Mouse (Mus musculus): ENCODE measurements around the gene N4bp1. TPM values are rescaled to one million over a fixed set of nuclear protein-coding genes. Genes with fewer than 3 reads are reported as not detected.

N4bp1 gene
- 13.2 TPM in 2 replicates for polyA plus RNA-seq (2016; fragmentation: Nextera tagmentation; extraction: Ambion mirVana)

DNA sequence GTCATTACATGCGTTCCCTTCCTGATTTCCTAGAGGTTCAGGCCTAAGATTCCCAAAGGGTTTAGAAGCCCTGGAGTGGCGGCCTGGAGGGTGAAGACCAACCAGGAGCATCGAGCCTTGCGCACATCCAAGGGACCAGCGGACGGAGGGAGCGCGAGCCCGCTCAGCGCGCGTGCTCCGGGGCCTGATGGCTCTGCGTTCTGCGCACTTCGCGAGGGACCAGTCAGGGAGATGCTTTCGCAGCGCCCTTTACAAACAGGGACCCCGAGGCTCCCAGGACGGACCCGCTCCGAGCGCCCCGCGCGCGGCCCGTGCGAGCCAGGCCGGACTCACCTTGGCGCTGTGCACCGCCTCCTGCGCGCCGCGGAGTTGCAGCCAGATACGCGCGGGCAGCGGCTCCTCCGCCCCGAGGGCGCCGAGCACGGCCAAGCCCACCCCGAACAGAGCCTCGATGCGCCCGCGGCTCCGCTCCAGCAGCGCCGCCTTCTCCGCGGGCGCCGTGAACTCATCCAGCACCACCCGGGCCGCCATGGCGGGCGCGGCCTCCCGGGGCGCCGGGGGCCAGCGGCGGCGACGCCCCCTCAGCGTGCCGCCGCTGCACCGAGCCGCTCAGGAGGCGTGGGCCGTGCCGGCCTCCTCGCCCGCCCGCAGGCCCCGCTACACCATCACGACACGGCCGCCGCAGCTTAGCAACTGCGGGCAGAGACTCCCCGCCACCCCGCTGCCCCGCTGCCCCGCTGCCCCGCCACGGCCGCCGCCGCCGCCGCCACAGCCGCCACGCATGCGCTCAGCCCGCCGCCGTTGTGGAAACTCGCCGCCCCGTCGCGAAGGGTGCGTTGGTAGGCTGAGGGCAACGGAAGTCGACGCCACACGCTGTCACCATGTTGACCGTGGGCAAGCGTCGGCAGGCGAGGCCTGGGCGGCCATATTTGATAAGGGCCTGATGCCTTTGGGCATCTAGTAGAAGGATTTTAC, at the start of gene N4bp1:
Gene N4bp1 (minus strand): TSS at position 770 of the 975 bp plus-strand sequence.
- WGBS: under 1% methylated on average over 108 of the region's 119 CpGs
- H3K4me2 ChIP-seq (replicated peaks): peak within 1 kb of the TSS; percentile 80
- peak; percentile 96 for ATAC-seq (ENCODE audit: low FRiP score, low read depth)
- peak within 1 kb of the TSS; percentile 96 for H3K27ac ChIP-seq (replicated peaks)
- peaks cover 28% of the 10 kb centered on the region for H3K4me1 ChIP-seq
- no peaks in the 10 kb centered on the region for H3K36me3 ChIP-seq
- H3K9me3 ChIP-seq: no peaks in the 10 kb centered on the region
- peaks cover 10% of the 10 kb centered on the region for H3K27me3 ChIP-seq
- H3K9ac ChIP-seq (replicated peaks): peak within 1 kb of the TSS; percentile 91
- peak within 1 kb of the TSS; percentile 98 for H3K4me3 ChIP-seq

GRCm38 (mm10) chr8:86934841-86935240, 49.8 kb upstream of the N4bp1 start:
- 0 out of 2 replicates have a peak overlapping the region, but pooled peaks have one; percentile 43 for H3K4me2 ChIP-seq (replicated peaks)
- 27% methylated on average over 5 of the region's 5 CpGs for WGBS
- H3K27ac ChIP-seq (replicated peaks): no peak overlapping the region
- ATAC-seq (ENCODE audit: low FRiP score, low read depth): no peak
- H3K4me3 ChIP-seq: no peak overlapping the region
- H3K36me3 ChIP-seq: no peaks in the 10 kb centered on the region
- H3K9me3 ChIP-seq: peaks cover 9% of the 10 kb centered on the region
- no peak overlapping the region for H3K9ac ChIP-seq (replicated peaks)
- H3K4me1 ChIP-seq: peaks cover 13% of the 10 kb centered on the region; the same call in 1 of the 2 replicates
- peaks cover 13% of the 10 kb centered on the region; the same call in 1 of the 2 replicates for H3K27me3 ChIP-seq

DNA sequence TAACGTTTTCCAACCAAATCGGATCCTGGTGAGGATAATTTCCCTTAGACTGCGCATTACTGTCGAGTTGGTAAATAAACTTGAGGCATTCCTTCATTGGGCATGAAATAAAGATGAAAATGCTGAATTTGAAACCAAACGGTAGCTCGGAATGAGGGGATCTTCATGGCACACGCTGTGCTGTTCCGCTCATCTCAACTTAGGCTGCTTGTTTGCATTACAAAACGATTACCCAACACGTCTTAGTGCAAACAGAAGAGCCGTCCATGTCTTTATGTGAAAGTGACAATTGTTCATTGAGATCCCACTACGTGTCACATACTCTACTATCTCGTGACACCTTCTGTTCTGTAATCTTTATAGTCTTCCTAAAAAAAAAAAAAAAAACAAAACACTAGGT, 49.3 kb upstream of the N4bp1 start:
- Histone ChIP-seq H3K4me3 (no peak overlapping the region), H3K4me1 (peaks cover 13% of the 10 kb centered on the region; the same call in 1 of the 2 replicates), H3K9me3 (peaks cover 9% of the 10 kb centered on the region), H3K9ac (replicated peaks) (no peak overlapping the region), H3K4me2 (replicated peaks) (peak overlapping the region; percentile 43), H3K27me3 (peaks cover 13% of the 10 kb centered on the region; the same call in 1 of the 2 replicates), H3K27ac (replicated peaks) (no peak overlapping the region; the same call in 1 of the 2 replicates), H3K36me3 (no peaks in the 10 kb centered on the region)
- no peak for ATAC-seq (ENCODE audit: low FRiP score, low read depth)
- 26% methylated on average over 13 of the region's 13 CpGs for WGBS

- peaks cover 13% of the 10 kb centered on the region; the same call in 1 of the 2 replicates for H3K4me1 ChIP-seq
- H3K27me3 ChIP-seq: peaks cover 13% of the 10 kb centered on the region; the same call in 1 of the 2 replicates
- no peak overlapping the region for H3K9ac ChIP-seq (replicated peaks)
- ATAC-seq (ENCODE audit: low FRiP score, low read depth): peak; percentile 71; the same call in 1 of the 2 replicates
- H3K4me3 ChIP-seq: 0 out of 2 replicates have a peak overlapping the region, but pooled peaks have one; percentile 7
- no peak overlapping the region for H3K27ac ChIP-seq (replicated peaks)
- H3K36me3 ChIP-seq: no peaks in the 10 kb centered on the region
- WGBS: 13% methylated on average over 9 of the region's 9 CpGs
- H3K9me3 ChIP-seq: peaks cover 9% of the 10 kb centered on the region
- peak overlapping the region; percentile 43 for H3K4me2 ChIP-seq (replicated peaks)
Measured at GRCm38 (mm10) chr8:86933898-86934297, 48.8 kb upstream of the N4bp1 start.

- no peaks in the 10 kb centered on the region for H3K4me1 ChIP-seq
- no peak overlapping the region for H3K4me2 ChIP-seq (replicated peaks)
- no peaks in the 10 kb centered on the region for H3K36me3 ChIP-seq
- ATAC-seq (ENCODE audit: low FRiP score, low read depth): no peak
- no peaks in the 10 kb centered on the region for H3K9me3 ChIP-seq
- WGBS: 57% methylated on average over 8 of the region's 8 CpGs
- H3K27ac ChIP-seq (replicated peaks): no peak overlapping the region
- H3K27me3 ChIP-seq: 0 out of 2 replicates have a peak, but pooled peaks cover 4% of the 10 kb centered on the region
- no peak overlapping the region for H3K4me3 ChIP-seq
- no peak overlapping the region for H3K9ac ChIP-seq (replicated peaks)
Measured at GRCm38 (mm10) chr8:86926237-86926636, 41.2 kb upstream of the N4bp1 start.

DNA sequence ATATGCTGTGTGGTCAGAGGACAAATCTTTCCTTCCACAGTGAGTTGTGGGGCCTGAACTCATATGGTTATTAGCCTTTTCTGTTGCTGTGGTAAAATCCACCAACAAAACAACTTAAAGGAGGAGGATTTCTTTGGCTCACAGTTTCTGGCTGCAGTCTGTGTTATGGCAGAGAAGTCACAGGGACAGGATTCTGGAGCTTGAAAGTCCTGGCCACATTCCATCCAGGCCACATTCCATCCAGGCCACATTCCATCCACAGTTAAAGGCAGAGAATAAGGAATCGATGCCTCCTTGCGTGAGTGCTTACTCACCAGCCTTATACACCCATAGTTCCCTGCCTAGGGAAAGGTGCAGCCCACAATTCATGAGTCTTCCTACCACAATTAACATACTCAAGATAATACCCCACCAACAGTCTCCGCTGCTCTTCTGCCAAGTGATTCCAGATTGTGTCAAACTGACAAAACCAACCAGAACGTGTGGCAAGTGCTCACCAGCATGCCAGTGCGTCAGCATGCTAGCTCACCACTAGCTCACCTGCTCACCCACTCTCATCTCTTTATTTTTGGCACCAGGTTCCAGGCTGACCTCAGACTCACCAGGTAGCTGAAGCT, 38.3 kb upstream of the N4bp1 start:
- no peak for ATAC-seq (ENCODE audit: low FRiP score, low read depth)
- Histone ChIP-seq H3K27me3 (0 out of 2 replicates have a peak, but pooled peaks cover 4% of the 10 kb centered on the region), H3K9me3 (no peaks in the 10 kb centered on the region), H3K36me3 (no peaks in the 10 kb centered on the region), H3K4me3 (no peak overlapping the region), H3K4me2 (replicated peaks) (no peak overlapping the region), H3K27ac (replicated peaks) (no peak overlapping the region), H3K9ac (replicated peaks) (no peak overlapping the region), H3K4me1 (no peaks in the 10 kb centered on the region; the same call in 1 of the 2 replicates)
- WGBS: 83% methylated on average over 5 of the region's 5 CpGs

GRCm38 (mm10) chr8:86922673-86923072, 37.6 kb upstream of the N4bp1 start:
- Histone ChIP-seq H3K4me1 (no peaks in the 10 kb centered on the region; the same call in 1 of the 2 replicates), H3K27me3 (0 out of 2 replicates have a peak, but pooled peaks cover 4% of the 10 kb centered on the region), H3K4me3 (no peak overlapping the region), H3K36me3 (no peaks in the 10 kb centered on the region), H3K9ac (replicated peaks) (no peak overlapping the region), H3K27ac (replicated peaks) (no peak overlapping the region), H3K9me3 (no peaks in the 10 kb centered on the region), H3K4me2 (replicated peaks) (no peak overlapping the region)
- 69% methylated on average over 1 of the region's 1 CpGs for WGBS
- ATAC-seq (ENCODE audit: low FRiP score, low read depth): no peak

DNA sequence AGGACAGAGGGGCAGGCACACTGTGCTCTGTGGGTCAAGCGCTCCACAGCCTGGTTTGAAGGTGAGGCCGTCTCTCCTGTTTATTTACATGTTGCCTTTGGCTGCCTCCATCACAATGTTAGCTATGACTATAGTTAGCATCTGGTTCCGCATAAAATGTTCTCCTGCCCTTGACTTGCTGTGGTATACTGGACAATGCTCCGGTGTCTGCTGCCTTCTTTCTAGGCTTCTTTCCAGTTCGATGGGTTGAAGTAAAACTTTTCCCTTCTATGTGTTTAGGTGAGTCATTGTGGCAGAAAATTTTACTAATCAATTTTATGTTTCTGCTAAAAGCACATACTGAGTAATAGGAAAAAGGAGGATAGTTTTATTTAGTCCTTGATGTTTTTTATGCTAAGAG, 37.1 kb upstream of the N4bp1 start:
- WGBS: 81% methylated on average over 5 of the region's 5 CpGs
- Histone ChIP-seq H3K4me2 (replicated peaks) (no peak overlapping the region), H3K9ac (replicated peaks) (no peak overlapping the region), H3K9me3 (no peaks in the 10 kb centered on the region), H3K27me3 (0 out of 2 replicates have a peak, but pooled peaks cover 4% of the 10 kb centered on the region), H3K36me3 (no peaks in the 10 kb centered on the region), H3K4me3 (no peak overlapping the region), H3K27ac (replicated peaks) (no peak overlapping the region), H3K4me1 (no peaks in the 10 kb centered on the region; the same call in 1 of the 2 replicates)
- no peak for ATAC-seq (ENCODE audit: low FRiP score, low read depth)

- H3K36me3 ChIP-seq: no peaks in the 10 kb centered on the region
- no peaks in the 10 kb centered on the region; the same call in 1 of the 2 replicates for H3K4me1 ChIP-seq
- no peak overlapping the region for H3K9ac ChIP-seq (replicated peaks)
- H3K27me3 ChIP-seq: 0 out of 2 replicates have a peak, but pooled peaks cover 4% of the 10 kb centered on the region
- no peak overlapping the region for H3K4me3 ChIP-seq
- H3K27ac ChIP-seq (replicated peaks): no peak overlapping the region
- H3K9me3 ChIP-seq: no peaks in the 10 kb centered on the region
- ATAC-seq (ENCODE audit: low FRiP score, low read depth): no peak
- WGBS: 76% methylated on average over 5 of the region's 5 CpGs
- no peak overlapping the region for H3K4me2 ChIP-seq (replicated peaks)
Measured at GRCm38 (mm10) chr8:86920996-86921395, 35.9 kb upstream of the N4bp1 start.

- no peak for ATAC-seq (ENCODE audit: low FRiP score, low read depth)
- Histone ChIP-seq H3K27ac (replicated peaks) (no peak overlapping the region), H3K4me2 (replicated peaks) (no peak overlapping the region), H3K4me1 (no peaks in the 10 kb centered on the region; the same call in 1 of the 2 replicates), H3K9me3 (no peaks in the 10 kb centered on the region), H3K9ac (replicated peaks) (no peak overlapping the region), H3K27me3 (0 out of 2 replicates have a peak, but pooled peaks cover 4% of the 10 kb centered on the region), H3K4me3 (no peak overlapping the region), H3K36me3 (no peaks in the 10 kb centered on the region)
- WGBS: 51% methylated on average over 7 of the region's 7 CpGs
Measured at GRCm38 (mm10) chr8:86920455-86920854, 35.4 kb upstream of the N4bp1 start.

DNA sequence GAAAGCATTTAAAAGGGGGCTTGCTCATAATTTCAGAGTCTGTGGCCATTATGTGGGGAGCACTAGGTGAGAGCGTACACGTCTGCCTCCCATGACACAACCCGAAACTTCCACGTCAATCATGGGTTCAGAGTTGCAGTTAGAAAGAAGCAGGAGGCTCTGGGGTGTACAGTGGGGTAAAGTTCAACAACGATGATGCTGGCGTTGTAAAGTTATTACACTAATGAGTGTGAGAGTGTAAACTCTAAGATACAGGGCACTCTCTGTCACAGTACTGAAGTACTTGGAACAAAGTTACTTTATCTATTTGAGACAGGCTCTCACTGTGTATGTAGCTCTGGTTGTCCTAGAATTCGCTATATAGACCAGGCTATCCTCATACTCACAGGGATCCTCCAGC, 35.0 kb upstream of the N4bp1 start:
- WGBS: 87% methylated on average over 7 of the region's 7 CpGs
- H3K9ac ChIP-seq (replicated peaks): no peak overlapping the region

More for the DNA sequence above, 35.0 kb upstream of the N4bp1 start:
- Histone ChIP-seq H3K36me3 (no peaks in the 10 kb centered on the region), H3K4me3 (no peak overlapping the region), H3K27ac (replicated peaks) (no peak overlapping the region), H3K27me3 (0 out of 2 replicates have a peak, but pooled peaks cover 4% of the 10 kb centered on the region), H3K9me3 (no peaks in the 10 kb centered on the region), H3K4me2 (replicated peaks) (no peak overlapping the region), H3K4me1 (no peaks in the 10 kb centered on the region; the same call in 1 of the 2 replicates)
- ATAC-seq (ENCODE audit: low FRiP score, low read depth): no peak

Data from midbrain, embryonic 12.5 days (tissue).